Mouse (Mus musculus): ENCODE data around the gene Tmem269. TPM values are rescaled to one million over a fixed set of nuclear protein-coding genes. Genes with fewer than 3 reads are reported as not detected.

The Tmem269 gene
- polyA plus RNA-seq, 1 experiment from 2014 or later, result not detected

- 11% methylated on average over 18 of the region's 18 CpGs for WGBS
- Histone ChIP-seq H3K36me3 (peaks cover 22% of the 10 kb centered on the region), H3K27ac (ENCODE audit: poor library complexity, severe bottlenecking) (peak overlapping the region; percentile 54), H3K27me3 (replicated peaks) (no peaks in the 10 kb centered on the region), H3K9ac (peak overlapping the region; percentile 82), H3K9me3 (replicated peaks) (no peaks in the 10 kb centered on the region), H3K4me3 (peak overlapping the region; percentile 84), H3K4me1 (replicated peaks) (peaks cover 25% of the 10 kb centered on the region), H3K4me2 (peak overlapping the region; percentile 80)
- ATAC-seq (ENCODE audit: insufficient number of reproducible peaks, low FRiP score), result peak; percentile 57
These were observed 22.3 kb downstream of the Tmem269 start for GRCm38 (mm10) chr4:119195582-119196320.

GRCm38 (mm10) chr4:119194909-119195581 is 23.0 kb downstream of the Tmem269 start, which contains the start of gene Svbp:
Gene Svbp, plus strand, starts transcription at chr4:119195306.
- ATAC-seq (ENCODE audit: insufficient number of reproducible peaks, low FRiP score), result peak; percentile 96
- Histone ChIP-seq H3K27me3 (replicated peaks) (no peaks in the 10 kb centered on the region), H3K36me3 (peaks cover 15% of the 10 kb centered on the region), H3K27ac (ENCODE audit: poor library complexity, severe bottlenecking) (peak within 1 kb of the TSS; percentile 54), H3K4me1 (replicated peaks) (peaks cover 25% of the 10 kb centered on the region), H3K4me2 (peak within 1 kb of the TSS; percentile 80), H3K9me3 (replicated peaks) (no peaks in the 10 kb centered on the region), H3K4me3 (peak within 1 kb of the TSS; percentile 84), H3K9ac (peak within 1 kb of the TSS; percentile 82)
- WGBS, result under 1% methylated on average over 41 of the region's 47 CpGs

GRCm38 (mm10) chr4:119192757-119193156 is 25.3 kb downstream of the Tmem269 start:
- Histone ChIP-seq H3K27ac (ENCODE audit: poor library complexity, severe bottlenecking) (no peak overlapping the region), H3K9ac (no peak overlapping the region), H3K4me3 (no peak overlapping the region), H3K36me3 (peaks cover 7% of the 10 kb centered on the region), H3K27me3 (replicated peaks) (no peaks in the 10 kb centered on the region), H3K9me3 (replicated peaks) (no peaks in the 10 kb centered on the region), H3K4me1 (replicated peaks) (peaks cover 18% of the 10 kb centered on the region), H3K4me2 (no peak overlapping the region)
- no peak for ATAC-seq (ENCODE audit: insufficient number of reproducible peaks, low FRiP score)
- 89% methylated on average over 4 of the region's 4 CpGs for WGBS

GRCm38 (mm10) chr4:119191273-119191672 is 26.7 kb downstream of the Tmem269 start:
- 64% methylated on average over 3 of the region's 3 CpGs for whole genome bisulfite sequencing
- H3K36me3 ChIP-seq, result no peaks in the 10 kb centered on the region
- no peaks in the 10 kb centered on the region for H3K27me3 ChIP-seq (replicated peaks)
- H3K4me1 ChIP-seq (replicated peaks), result peaks cover 6% of the 10 kb centered on the region
- H3K9ac ChIP-seq, result no peak overlapping the region
- no peaks in the 10 kb centered on the region for H3K9me3 ChIP-seq (replicated peaks)
- H3K4me3 ChIP-seq, result no peak overlapping the region
- no peak for ATAC-seq (ENCODE audit: insufficient number of reproducible peaks, low FRiP score)
- H3K4me2 ChIP-seq, result no peak overlapping the region
- no peak overlapping the region for H3K27ac ChIP-seq (ENCODE audit: poor library complexity, severe bottlenecking)

GRCm38 (mm10) chr4:119190618-119191017 is 27.4 kb downstream of the Tmem269 start:
- Histone ChIP-seq H3K9ac (no peak overlapping the region), H3K9me3 (replicated peaks) (no peaks in the 10 kb centered on the region), H3K4me2 (0 out of 2 replicates have a peak overlapping the region, but pooled peaks have one; percentile 16), H3K4me3 (no peak overlapping the region), H3K27ac (ENCODE audit: poor library complexity, severe bottlenecking) (peak overlapping the region; percentile 47; the same call in 1 of the 2 replicates), H3K27me3 (replicated peaks) (no peaks in the 10 kb centered on the region), H3K36me3 (no peaks in the 10 kb centered on the region), H3K4me1 (replicated peaks) (peaks cover 3% of the 10 kb centered on the region; the same call in 1 of the 2 replicates)
- no peak for ATAC-seq (ENCODE audit: insufficient number of reproducible peaks, low FRiP score)
- 60% methylated on average over 8 of the region's 8 CpGs for WGBS

- no peaks in the 10 kb centered on the region for H3K36me3 ChIP-seq
- H3K4me1 ChIP-seq (replicated peaks), result peaks cover 3% of the 10 kb centered on the region; the same call in 1 of the 2 replicates
- H3K9me3 ChIP-seq (replicated peaks), result no peaks in the 10 kb centered on the region
- H3K4me2 ChIP-seq, result 0 out of 2 replicates have a peak within 1 kb of the TSS, but pooled peaks have one; percentile 16
- peak within 1 kb of the TSS; percentile 27 for H3K4me3 ChIP-seq
- H3K27ac ChIP-seq (ENCODE audit: poor library complexity, severe bottlenecking), result peak within 1 kb of the TSS; percentile 47
- WGBS, result 58% methylated on average over 6 of the region's 6 CpGs
- no peaks in the 10 kb centered on the region for H3K27me3 ChIP-seq (replicated peaks)
- no peak within 1 kb of the TSS for H3K9ac ChIP-seq
- peak; percentile 91 for ATAC-seq (ENCODE audit: insufficient number of reproducible peaks, low FRiP score)
These were observed 28.2 kb downstream of the Tmem269 start, which contains the start of gene Ermap for GRCm38 (mm10) chr4:119189864-119190263. Gene Ermap, minus strand, starts transcription at chr4:119190011.

GRCm38 (mm10) chr4:119189392-119189791 is 28.6 kb downstream of the Tmem269 start:
- no peaks in the 10 kb centered on the region for H3K9me3 ChIP-seq (replicated peaks)
- H3K9ac ChIP-seq, result no peak overlapping the region
- no peaks in the 10 kb centered on the region for H3K27me3 ChIP-seq (replicated peaks)
- no peak for ATAC-seq (ENCODE audit: insufficient number of reproducible peaks, low FRiP score)
- no peak overlapping the region for H3K4me2 ChIP-seq
- peak overlapping the region; percentile 27; the same call in 1 of the 2 replicates for H3K4me3 ChIP-seq
- 78% methylated on average over 6 of the region's 6 CpGs for WGBS
- H3K27ac ChIP-seq (ENCODE audit: poor library complexity, severe bottlenecking), result no peak overlapping the region
- peaks cover 3% of the 10 kb centered on the region; the same call in 1 of the 2 replicates for H3K4me1 ChIP-seq (replicated peaks)
- H3K36me3 ChIP-seq, result no peaks in the 10 kb centered on the region

- H3K4me1 ChIP-seq (replicated peaks), result peaks cover 3% of the 10 kb centered on the region; the same call in 1 of the 2 replicates
- H3K27me3 ChIP-seq (replicated peaks), result no peaks in the 10 kb centered on the region
- peak overlapping the region; percentile 26; the same call in 1 of the 2 replicates for H3K27ac ChIP-seq (ENCODE audit: poor library complexity, severe bottlenecking)
- peak; percentile 75 for ATAC-seq (ENCODE audit: insufficient number of reproducible peaks, low FRiP score)
- no peaks in the 10 kb centered on the region for H3K9me3 ChIP-seq (replicated peaks)
- peak overlapping the region; percentile 19 for H3K4me3 ChIP-seq
- peak overlapping the region; percentile 53 for H3K9ac ChIP-seq
- peak overlapping the region; percentile 22 for H3K4me2 ChIP-seq
- 38% methylated on average over 11 of the region's 11 CpGs for WGBS
- no peaks in the 10 kb centered on the region for H3K36me3 ChIP-seq
These were observed 29.8 kb downstream of the Tmem269 start for GRCm38 (mm10) chr4:119188060-119188785.

- Histone ChIP-seq H3K27ac (ENCODE audit: poor library complexity, severe bottlenecking) (no peak overlapping the region), H3K4me2 (peak overlapping the region; percentile 24; the same call in 1 of the 2 replicates), H3K9me3 (replicated peaks) (no peaks in the 10 kb centered on the region), H3K27me3 (replicated peaks) (no peaks in the 10 kb centered on the region), H3K4me1 (replicated peaks) (peaks cover 10% of the 10 kb centered on the region), H3K9ac (no peak overlapping the region), H3K36me3 (no peaks in the 10 kb centered on the region), H3K4me3 (no peak overlapping the region)
- no peak for ATAC-seq (ENCODE audit: insufficient number of reproducible peaks, low FRiP score)
- 81% methylated on average over 4 of the region's 4 CpGs for WGBS
These were observed 32.2 kb downstream of the Tmem269 start for GRCm38 (mm10) chr4:119185771-119186170.

GRCm38 (mm10) chr4:119183525-119183924 is 34.5 kb downstream of the Tmem269 start:
- WGBS, result 43% methylated on average over 1 of the region's 1 CpGs
- H3K9ac ChIP-seq, result no peak overlapping the region
- no peak overlapping the region for H3K4me2 ChIP-seq
- H3K27ac ChIP-seq (ENCODE audit: poor library complexity, severe bottlenecking), result no peak overlapping the region
- peaks cover 9% of the 10 kb centered on the region for H3K4me1 ChIP-seq (replicated peaks)
- no peak overlapping the region for H3K4me3 ChIP-seq
- ATAC-seq (ENCODE audit: insufficient number of reproducible peaks, low FRiP score), result no peak
- no peaks in the 10 kb centered on the region for H3K36me3 ChIP-seq
- no peaks in the 10 kb centered on the region for H3K27me3 ChIP-seq (replicated peaks)
- H3K9me3 ChIP-seq (replicated peaks), result no peaks in the 10 kb centered on the region

Measured in heart, embryonic 12.5 days (tissue).